Mouse (Mus musculus): ENCODE measurements around the gene Uqcrh.

Gene Uqcrh

DNA sequence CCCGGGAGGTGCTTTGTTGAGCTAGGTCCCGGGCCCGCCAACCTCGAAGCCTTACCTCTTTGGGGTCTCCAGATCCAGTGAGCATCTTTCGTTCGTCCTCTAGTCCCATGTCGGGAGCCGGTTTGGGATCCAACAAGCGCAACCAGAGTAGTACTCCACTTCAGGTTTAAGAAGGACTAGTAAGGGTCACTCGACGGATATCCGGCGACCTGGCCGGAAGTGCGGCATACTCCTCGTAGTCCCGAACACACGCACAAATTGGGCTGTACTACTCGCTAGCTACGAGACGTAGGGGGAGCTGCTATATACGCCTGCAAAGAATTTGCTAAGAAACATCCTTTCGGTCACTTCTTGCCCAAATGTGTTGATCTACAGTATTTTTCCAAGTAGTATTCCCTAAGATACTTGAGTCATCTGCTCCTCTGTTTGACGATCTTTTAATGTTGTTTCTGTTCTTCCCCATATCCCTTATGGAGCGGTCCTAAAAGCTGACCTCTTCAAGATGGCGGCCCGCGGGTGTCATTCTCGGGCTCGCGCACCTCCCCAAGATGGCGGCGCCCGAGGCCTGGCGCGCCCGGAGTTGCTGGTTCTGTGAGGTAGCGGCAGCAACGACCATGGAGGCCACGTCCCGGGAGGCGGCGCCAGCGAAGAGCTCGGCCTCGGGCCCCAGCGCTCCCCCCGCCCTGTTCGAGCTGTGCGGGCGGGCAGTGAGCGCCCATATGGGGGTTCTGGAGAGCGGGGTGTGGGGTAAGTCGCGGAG is at the start of gene Uqcrh, which contains the start of gene Lrrc41:
Gene Uqcrh, minus strand, starts transcription at position 211 of the 760 bp plus-strand sequence.
Gene Lrrc41, plus strand, starts transcription at position 409 of the 760 bp plus-strand sequence.
- DNase-seq (ENCODE audit: low spot score in 2 of 2): peak; percentile 91 to 95

DNA sequence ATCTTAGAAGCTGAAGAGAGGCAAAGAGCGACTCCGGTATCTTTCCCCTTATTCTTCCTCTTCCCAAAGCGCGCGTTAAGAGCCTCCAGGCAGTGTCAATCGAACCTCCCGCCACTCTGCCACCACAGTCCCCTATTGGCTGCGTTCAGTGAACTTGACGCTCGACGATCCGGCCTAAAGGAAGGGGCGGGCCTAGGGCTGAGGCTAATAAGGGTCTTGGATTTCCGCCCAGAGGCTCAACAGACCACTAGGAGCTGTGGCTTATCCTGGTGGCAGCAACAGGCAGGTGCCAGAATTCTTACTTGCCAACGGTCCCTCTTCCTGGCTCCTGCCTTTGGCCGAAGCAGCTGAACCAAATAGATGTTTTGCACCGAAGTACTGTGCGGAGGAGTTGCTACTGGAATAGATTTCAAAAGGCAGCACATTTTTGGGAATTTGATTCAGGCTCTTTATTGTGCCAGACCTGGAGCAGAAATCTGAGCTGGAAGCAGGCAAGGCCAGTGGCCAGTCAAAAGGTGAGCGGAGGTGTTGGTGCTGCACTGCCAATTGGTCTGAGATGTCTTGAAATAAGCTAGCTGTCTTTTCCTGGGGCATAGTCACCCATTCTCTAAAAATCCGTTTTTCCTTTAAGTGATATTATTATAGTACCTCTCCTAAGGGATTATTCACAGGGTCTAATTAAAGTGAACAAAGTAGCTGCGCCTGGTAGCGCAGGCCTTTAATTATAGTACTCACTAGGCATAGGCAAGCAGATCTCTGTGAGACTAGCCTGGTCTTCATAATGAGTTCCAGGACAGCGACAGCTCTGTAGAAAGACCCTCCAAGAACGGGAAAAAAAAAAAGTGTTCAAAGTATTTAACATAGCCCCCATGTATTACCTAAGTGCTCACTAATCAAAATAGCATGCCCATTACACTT is 49.0 kb upstream of the Uqcrh start, which contains the start of the genes Rad54l and Pomgnt1:
Gene Rad54l, minus strand, starts transcription at position 89 of the 918 bp plus-strand sequence.
Gene Pomgnt1, plus strand, starts transcription at position 239 of the 918 bp plus-strand sequence.
- peak; percentile 80 to 83 for DNase-seq (ENCODE audit: low spot score in 2 of 2)

DNA sequence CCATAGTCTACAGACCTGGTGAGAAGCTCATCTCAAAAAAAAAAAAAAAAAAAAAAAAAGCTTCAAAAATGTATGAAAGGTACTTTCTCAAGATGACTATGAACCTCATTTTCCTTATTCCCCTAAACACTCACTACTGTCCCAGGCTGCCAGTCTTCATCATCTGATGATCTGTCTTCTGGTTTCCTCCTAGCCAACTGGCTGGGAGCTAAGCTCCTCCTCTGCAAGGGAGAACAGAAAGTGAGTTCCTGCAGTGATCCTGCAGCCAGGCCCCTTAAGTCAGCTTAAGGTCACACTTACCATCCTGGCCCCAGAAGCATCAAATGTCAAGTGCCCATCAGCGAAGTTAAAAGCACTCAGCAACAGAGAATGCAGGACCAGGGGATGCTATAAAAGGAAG is 47.9 kb upstream of the Uqcrh start:
- no peak for DNase-seq (ENCODE audit: low spot score in 2 of 2)

DNA sequence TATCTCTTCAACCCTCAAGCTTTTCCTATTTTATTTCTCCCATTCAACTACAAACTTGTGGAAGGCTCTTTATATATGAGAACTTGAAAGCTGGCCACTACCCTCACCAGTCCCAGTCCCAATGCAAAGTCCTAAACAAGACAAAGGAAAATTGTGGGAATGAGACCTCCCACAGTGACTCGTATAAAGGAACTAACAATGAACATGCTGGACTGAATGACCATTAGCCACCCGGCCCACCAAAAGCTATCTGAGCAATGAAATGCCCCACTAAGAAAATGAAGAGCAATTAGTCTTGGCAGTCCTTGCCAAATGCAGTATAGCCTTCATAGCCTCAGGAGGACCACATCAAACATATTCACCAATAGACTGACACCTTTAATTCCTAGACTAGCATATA is 36.6 kb upstream of the Uqcrh start:
- DNase-seq (ENCODE audit: low spot score in 2 of 2): no peak

GRCm38 (mm10) chr4:116110695-116111094 is 35.8 kb upstream of the Uqcrh start:
- no peak for DNase-seq (ENCODE audit: low spot score in 2 of 2)

DNA sequence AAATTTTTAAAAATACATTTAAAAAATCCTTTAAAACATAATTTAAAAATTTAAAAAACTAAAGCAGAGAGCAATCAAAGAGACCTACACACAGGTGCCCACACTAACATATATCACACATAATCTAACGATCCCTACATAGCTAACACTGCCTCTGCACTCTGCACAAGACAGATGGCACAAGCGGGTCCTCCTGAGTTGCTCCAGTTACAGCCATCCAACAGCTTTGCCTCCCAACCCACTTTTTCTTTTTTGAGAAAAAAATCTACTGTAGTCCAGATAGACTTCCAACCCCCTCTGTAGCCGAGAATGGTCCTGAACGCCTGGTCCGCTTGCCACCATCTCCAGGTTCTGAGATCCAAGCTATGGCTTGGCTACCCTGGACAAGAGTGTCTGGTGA is 30.4 kb upstream of the Uqcrh start:
- no peak for DNase-seq (ENCODE audit: low spot score in 2 of 2)

- peak in 1 of 2 experiments; percentile 8 for DNase-seq (ENCODE audit: low spot score in 2 of 2)
Measured at GRCm38 (mm10) chr4:116100959-116101358, 26.1 kb upstream of the Uqcrh start.

- DNase-seq (ENCODE audit: low spot score in 2 of 2): no peak
Measured at GRCm38 (mm10) chr4:116097211-116097610, 22.3 kb upstream of the Uqcrh start.

GRCm38 (mm10) chr4:116096291-116096690 is 21.4 kb upstream of the Uqcrh start:
- no peak for DNase-seq (ENCODE audit: low spot score in 2 of 2)

GRCm38 (mm10) chr4:116088510-116089249 is 13.8 kb upstream of the Uqcrh start:
- no peak for DNase-seq (ENCODE audit: low spot score in 2 of 2)

GRCm38 (mm10) chr4:116077240-116078095 is 2.6 kb upstream of the Uqcrh start:
- no peak for DNase-seq (ENCODE audit: low spot score in 2 of 2)

DNA sequence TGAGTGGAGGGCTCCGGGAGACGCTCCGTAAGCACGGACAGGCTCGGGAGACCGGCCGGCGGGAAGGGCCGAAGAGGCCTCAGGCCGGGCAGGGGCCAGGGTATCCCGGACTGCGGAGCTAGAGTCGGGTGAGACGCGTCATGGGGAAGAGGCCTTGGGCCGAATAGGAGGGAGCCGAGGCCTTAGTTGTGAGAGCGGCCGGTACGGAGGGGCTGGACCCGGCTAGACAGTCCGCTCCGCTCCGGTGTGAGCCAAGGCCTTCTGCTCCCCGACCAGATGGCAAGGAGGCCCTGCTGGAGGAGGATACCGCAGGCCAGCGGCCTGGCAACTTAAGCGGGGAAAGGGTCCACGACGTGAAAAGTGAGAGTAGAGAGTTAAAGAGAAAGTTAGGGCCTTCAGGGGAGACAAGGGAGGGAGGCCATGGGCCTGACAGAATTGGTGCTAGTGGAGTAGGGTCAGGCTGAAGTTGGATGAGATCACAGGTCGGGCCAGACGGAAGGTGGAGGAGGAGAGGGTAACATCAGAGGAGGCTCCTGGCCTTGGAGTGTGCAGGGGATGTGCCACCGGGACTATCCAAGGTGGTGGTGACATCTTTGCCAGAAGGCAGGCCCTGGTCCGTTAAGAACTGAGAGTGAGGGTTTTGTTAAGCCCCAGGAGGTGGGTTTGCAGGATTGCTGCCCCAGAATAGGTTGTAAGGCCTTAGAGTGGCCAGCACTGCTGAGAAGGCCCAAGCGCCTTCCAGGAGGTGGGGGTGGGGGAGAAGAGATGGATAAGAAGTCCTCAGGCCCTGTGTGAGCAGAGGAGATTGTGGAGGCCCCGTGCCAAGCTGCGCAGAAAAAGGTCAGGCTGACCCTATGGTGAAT is 1.7 kb upstream of the Uqcrh start:
- DNase-seq (ENCODE audit: low spot score in 2 of 2): peak; percentile 16 to 17

DNA sequence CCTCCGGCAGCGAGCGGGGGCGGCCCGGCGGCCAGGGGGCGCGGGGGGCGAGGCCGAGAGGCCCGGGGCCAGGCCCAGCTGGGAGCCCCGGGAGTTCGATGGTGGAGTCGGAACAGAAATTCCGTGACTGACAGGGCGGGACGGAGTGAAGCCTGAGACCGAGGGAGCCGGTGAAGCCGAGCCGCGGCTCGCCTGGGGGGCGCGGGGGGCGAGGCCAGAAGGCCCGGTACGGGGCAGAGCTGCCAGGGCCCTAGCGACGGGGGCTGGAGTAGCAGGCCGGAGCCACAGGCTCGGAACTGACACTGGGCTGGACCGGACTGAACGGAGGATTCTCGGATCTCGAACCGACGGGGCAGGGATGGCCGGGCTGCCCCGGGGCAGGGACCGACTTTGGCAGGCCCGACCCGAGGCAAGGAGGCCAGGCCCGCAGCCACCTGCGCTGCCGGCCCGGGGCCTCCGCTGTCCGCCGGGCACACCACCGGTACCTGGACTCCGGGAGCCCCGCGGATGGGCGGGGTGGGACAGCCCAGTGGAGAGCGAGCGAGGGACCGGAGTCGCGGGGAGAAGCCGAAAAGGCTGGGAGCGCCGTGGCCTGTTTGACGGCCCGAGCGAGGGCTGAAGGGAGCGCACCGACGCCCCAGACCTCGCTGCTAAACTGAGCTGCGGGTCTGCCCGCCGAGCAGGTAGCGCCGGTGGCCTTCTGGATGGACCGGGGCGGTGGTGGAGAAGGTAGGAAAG is 929 bp upstream of the Uqcrh start:
- DNase-seq (ENCODE audit: low spot score in 2 of 2): peak; percentile 59 to 62

DNA sequence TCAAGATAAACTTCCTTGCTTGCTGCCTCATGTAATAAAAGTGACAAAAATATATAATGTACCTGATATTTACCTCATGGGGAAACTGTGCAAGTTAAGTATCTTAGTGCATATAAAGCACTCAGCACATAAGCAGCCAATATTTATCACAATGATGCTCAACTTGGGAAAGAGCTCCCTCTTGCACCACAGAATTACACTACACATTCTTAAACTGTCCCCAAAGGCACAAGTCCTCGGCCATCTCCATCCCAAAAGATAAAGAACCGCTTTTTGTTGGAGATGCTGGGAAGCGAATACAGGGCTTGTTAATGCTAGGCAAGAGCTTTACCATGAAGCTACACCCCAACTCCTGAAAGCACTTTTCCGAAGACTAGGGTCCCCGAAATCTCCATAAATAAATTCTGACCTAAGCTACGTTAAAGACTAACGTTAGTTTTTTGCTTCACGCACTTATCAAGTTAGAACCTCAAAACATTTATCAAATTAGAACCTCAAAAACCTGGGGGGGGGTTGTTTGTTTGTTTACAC is 661 bp downstream of the Uqcrh start:
- DNase-seq (ENCODE audit: low spot score in 2 of 2): peak in 1 of 2 experiments; percentile 9

GRCm38 (mm10) chr4:116073146-116073545 is 1.7 kb downstream of the Uqcrh start:
- DNase-seq (ENCODE audit: low spot score in 2 of 2): no peak

DNA sequence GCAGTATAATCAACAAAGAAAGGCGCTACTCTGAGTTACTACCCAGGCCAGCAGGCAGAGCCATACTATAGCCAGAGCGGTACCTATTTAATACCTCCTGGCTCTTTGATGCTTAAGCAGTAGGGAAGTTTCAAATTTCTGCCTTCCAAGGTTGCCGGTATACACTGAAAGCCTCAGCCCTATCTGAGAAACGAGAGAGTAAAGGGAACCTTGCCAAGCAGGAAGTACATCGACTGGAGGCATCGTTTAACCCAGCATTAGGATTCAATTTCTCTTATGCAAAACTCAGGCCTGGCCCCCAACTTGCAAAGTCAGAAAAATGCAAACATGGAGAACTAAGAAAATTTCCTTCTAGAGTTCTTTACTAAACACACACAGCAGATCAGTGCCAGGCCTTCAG is 4.8 kb downstream of the Uqcrh start:
- DNase-seq (ENCODE audit: low spot score in 2 of 2): no peak

- DNase-seq (ENCODE audit: low spot score in 2 of 2): no peak
Measured at GRCm38 (mm10) chr4:116063855-116064254, 11.0 kb downstream of the Uqcrh start.

DNA sequence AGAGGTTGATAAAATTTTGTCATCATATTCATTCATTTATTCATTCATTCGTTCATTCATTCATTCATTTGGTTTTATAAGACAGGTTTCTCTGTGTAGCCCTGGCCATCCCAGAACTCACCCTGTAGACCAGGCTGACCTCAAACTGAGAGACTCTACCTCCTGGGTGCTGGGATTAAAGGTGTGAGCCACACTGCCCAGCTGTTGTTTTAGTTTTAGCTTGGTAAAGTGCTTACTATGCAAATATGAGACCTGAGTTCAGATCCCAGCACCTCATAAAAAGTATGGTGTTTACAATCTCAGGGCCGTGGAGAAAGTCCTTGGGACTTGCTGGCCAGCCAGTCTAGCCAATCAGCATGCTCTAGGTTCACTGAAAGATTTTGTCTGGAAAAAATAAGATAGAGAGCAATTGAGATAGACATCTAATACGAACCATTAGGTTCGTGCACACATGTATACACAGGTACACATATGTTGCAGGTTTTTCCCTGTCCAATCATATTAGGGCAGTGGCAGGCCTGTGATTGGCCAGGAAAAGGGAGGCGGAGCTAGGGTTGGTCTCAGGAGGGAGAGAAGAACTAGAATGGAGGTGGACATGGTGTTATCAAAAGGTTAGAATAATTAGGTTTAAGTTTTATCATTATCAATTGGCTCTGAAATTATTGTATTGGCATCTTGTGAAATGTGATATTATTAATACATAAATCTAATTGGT is 15.7 kb downstream of the Uqcrh start:
- no peak for DNase-seq (ENCODE audit: low spot score in 2 of 2)
